Mouse (Mus musculus) limb, embryonic 14.5 days (tissue): ENCODE data around the gene Zfp472. TPM values are rescaled to one million over a fixed set of nuclear protein-coding genes. Genes with fewer than 3 reads are reported as not detected.
A peak's percentile ranks its signal among the peaks of the same experiment; 100 is the strongest.

Source experiments
- ATAC-seq: fragments of 200-750 bp; cut with Nextera tagmentation; 2 replicates; pipeline ENCODE4 v1.8.0; 2017; ENCODE audit warnings: low read depth, moderate number of reproducible peaks, moderate TSS enrichment; ENCODE audit not compliant: low FRiP score
- DNase-seq: peaks from one replicate; pipeline ENCODE4 v3.0.0-alpha.2; 2015; ENCODE audit warnings: low spot score
- H3K27ac ChIP-seq: fragments of 300-500 bp; sonication (generic); replicated peaks from 2 replicates; pipeline ENCODE4 v1.5.1; 2014; ENCODE audit warnings: low read depth, mild to moderate bottlenecking, low read length, moderate library complexity, mixed read lengths
- H3K27me3 ChIP-seq: fragments of 300-500 bp; sonication (generic); 2 replicates; pipeline ENCODE4 v1.6.1; 2014; ENCODE audit warnings: low read length, mixed read lengths; ENCODE audit not compliant: control insufficient read depth, insufficient read depth
- H3K36me3 ChIP-seq: fragments of 300-500 bp; sonication (generic); 2 replicates; pipeline ENCODE4 v1.6.1; 2014; ENCODE audit warnings: mild to moderate bottlenecking, low read length, moderate library complexity, mixed read lengths; ENCODE audit not compliant: control insufficient read depth, insufficient read depth
- H3K4me1 ChIP-seq: fragments of 300-500 bp; sonication (generic); 2 replicates; pipeline ENCODE4 v1.6.1; 2014; ENCODE audit warnings: antibody characterized with exemption, low read length, mixed read lengths; ENCODE audit not compliant: control insufficient read depth, insufficient read depth
- H3K4me2 ChIP-seq: fragments of 300-500 bp; sonication (generic); replicated peaks from 2 replicates; pipeline ENCODE4 v1.6.1; 2014; ENCODE audit warnings: low read depth, mild to moderate bottlenecking, low read length, moderate library complexity; ENCODE audit not compliant: severe bottlenecking
- H3K4me3 ChIP-seq: fragments of 300-500 bp; sonication (generic); replicated peaks from 2 replicates; pipeline ENCODE4 v1.5.1; 2014; ENCODE audit warnings: low read length
- H3K9ac ChIP-seq: fragments of 300-500 bp; sonication (generic); 2 replicates; pipeline ENCODE4 v1.6.1; 2014; ENCODE audit warnings: mild to moderate bottlenecking, low read depth, low read length, moderate library complexity; ENCODE audit not compliant: severe bottlenecking
- H3K9me3 ChIP-seq: fragments of 300-500 bp; sonication (generic); 2 replicates; pipeline ENCODE4 v1.6.1; 2016; ENCODE audit warnings: low read length; ENCODE audit not compliant: control insufficient read depth
- POLR2A ChIP-seq: fragments of 200-500 bp; IDR thresholded peaks from 2 replicates; pipeline ENCODE4 v1.8.0; 2012; ENCODE audit warnings: inconsistent platforms, mild to moderate bottlenecking, moderate library complexity, borderline replicate concordance; ENCODE audit not compliant: insufficient read depth, insufficient read length; ENCODE audit errors: extremely low read depth
- WGBS: fragments of 180-500 bp; shearing (Covaris S2); extraction: QIAGEN DNeasy Blood & Tissue Kit; methylation state at CpG from one replicate; pipeline ENCODE4 v1.1.7; 2014; 5-methylcytosine and 5-hydroxymethylcytosine counted together
- polyA plus RNA-seq, 2 experiments: library from polyadenylated mRNA; depleted of rRNA in 1 of 2; stranded (reverse) in 1 of 2; unstranded in 1 of 2; fragments of >200 nt; fragmentation: Nextera tagmentation in 1 of 2; extraction: Ambion mirVana in 1 of 2; gene quantifications; 2 replicates each; pipeline versions ENCODE4 v1.2.1 to v1.2.3; 2012 to 2014

The Zfp472 gene
- polyA plus RNA-seq (2012; rRNA removed) (4.0 and 5.2 TPM in 2 replicates), polyA plus RNA-seq (2014; fragmentation: Nextera tagmentation; extraction: Ambion mirVana) (11.1 and 11.6 TPM in 2 replicates)

GRCm38 (mm10) chr17:32965623-32966290 is at the start of gene Zfp472:
TSS of gene Zfp472 (plus strand) at chr17:32965814.
- Histone ChIP-seq H3K9ac (peak within 1 kb of the TSS; percentile 74), H3K27me3 (no peaks in the 10 kb centered on the region), H3K4me1 (peaks cover 12% of the 10 kb centered on the region), H3K36me3 (no peaks in the 10 kb centered on the region), H3K4me3 (peak within 1 kb of the TSS; percentile 84), H3K9me3 (no peaks in the 10 kb centered on the region), H3K27ac (peak within 1 kb of the TSS; percentile 85), H3K4me2 (peak within 1 kb of the TSS; percentile 82)
- no peak for TF ChIP-seq POLR2A
- DNase-seq (peak; percentile 96), ATAC-seq (peak; percentile 99)
- 2% methylated on average over 32 of the region's 33 CpGs for WGBS

GRCm38 (mm10) chr17:32916075-32916474 is 49.5 kb upstream of the Zfp472 start:
- WGBS: 91% methylated on average over 1 of the region's 1 CpGs
- Histone ChIP-seq H3K36me3 (no peaks in the 10 kb centered on the region), H3K27ac (no peak overlapping the region), H3K4me2 (no peak overlapping the region), H3K27me3 (no peaks in the 10 kb centered on the region), H3K9ac (no peak overlapping the region), H3K4me1 (no peaks in the 10 kb centered on the region), H3K9me3 (no peaks in the 10 kb centered on the region), H3K4me3 (no peak overlapping the region)
- TF ChIP-seq POLR2A: no peak
- no peak for ATAC-seq
- no peak for DNase-seq

GRCm38 (mm10) chr17:32917131-32917530 is 48.5 kb upstream of the Zfp472 start, which contains the start of gene Cyp4f14:
TSS of gene Cyp4f14 (minus strand) at chr17:32917342.
- Histone ChIP-seq H3K4me3 (no peak within 1 kb of the TSS), H3K4me2 (no peak within 1 kb of the TSS), H3K27me3 (no peaks in the 10 kb centered on the region), H3K9ac (no peak within 1 kb of the TSS), H3K27ac (no peak within 1 kb of the TSS), H3K4me1 (no peaks in the 10 kb centered on the region), H3K36me3 (no peaks in the 10 kb centered on the region), H3K9me3 (peaks cover 3% of the 10 kb centered on the region; the same call in 1 of the 2 replicates)
- WGBS: 46% methylated on average over 2 of the region's 2 CpGs
- DNase-seq: no peak
- no peak for ATAC-seq
- no peak for TF ChIP-seq POLR2A

- Histone ChIP-seq H3K27ac (no peak overlapping the region), H3K36me3 (no peaks in the 10 kb centered on the region), H3K9ac (no peak overlapping the region), H3K4me2 (no peak overlapping the region), H3K4me1 (no peaks in the 10 kb centered on the region), H3K4me3 (no peak overlapping the region), H3K27me3 (no peaks in the 10 kb centered on the region), H3K9me3 (peaks cover 3% of the 10 kb centered on the region; the same call in 1 of the 2 replicates)
- TF ChIP-seq POLR2A: no peak
- 50% methylated on average over 2 of the region's 2 CpGs for WGBS
- no peak for DNase-seq
- no peak for ATAC-seq
Observed at GRCm38 (mm10) chr17:32919123-32919522, 46.5 kb upstream of the Zfp472 start.

GRCm38 (mm10) chr17:32923681-32924080 is 41.9 kb upstream of the Zfp472 start:
- no peak overlapping the region for H3K4me2 ChIP-seq
- no peak for ATAC-seq
- peaks cover 3% of the 10 kb centered on the region; the same call in 1 of the 2 replicates for H3K9me3 ChIP-seq
- no peak for DNase-seq
- no peak overlapping the region for H3K9ac ChIP-seq
- H3K27ac ChIP-seq: no peak overlapping the region
- no peaks in the 10 kb centered on the region for H3K36me3 ChIP-seq
- no peaks in the 10 kb centered on the region for H3K27me3 ChIP-seq
- H3K4me3 ChIP-seq: no peak overlapping the region
- peaks cover 3% of the 10 kb centered on the region; the same call in 1 of the 2 replicates for H3K4me1 ChIP-seq
- TF ChIP-seq POLR2A: no peak
- 94% methylated on average over 1 of the region's 1 CpGs for WGBS
